Mouse (Mus musculus) c-Kit-positive CD71-negative TER-119-negative erythroid progenitor cells, embryonic 14.5 days (primary cell): Measurements from ENCODE around the gene Kbtbd6.
"Not testable (repeated sequence)": the region's sequence is repeated elsewhere in the genome, so short reads cannot be mapped to it uniquely, and the experiment has no call there.

Experiments
- DNase-seq: peaks from one replicate; pipeline ENCODE4 v3.0.0-alpha.2; 2013; ENCODE audit warnings: low read depth

The Kbtbd6 gene

GRCm38 (mm10) chr14:79451681-79452590 lies at the start of gene Kbtbd6:
Gene Kbtbd6, plus strand, starts transcription at chr14:79451835.
- DNase-seq: peak; percentile 89

GRCm38 (mm10) chr14:79407641-79408040 lies 44.0 kb upstream of the Kbtbd6 start:
- no peak for DNase-seq

DNA sequence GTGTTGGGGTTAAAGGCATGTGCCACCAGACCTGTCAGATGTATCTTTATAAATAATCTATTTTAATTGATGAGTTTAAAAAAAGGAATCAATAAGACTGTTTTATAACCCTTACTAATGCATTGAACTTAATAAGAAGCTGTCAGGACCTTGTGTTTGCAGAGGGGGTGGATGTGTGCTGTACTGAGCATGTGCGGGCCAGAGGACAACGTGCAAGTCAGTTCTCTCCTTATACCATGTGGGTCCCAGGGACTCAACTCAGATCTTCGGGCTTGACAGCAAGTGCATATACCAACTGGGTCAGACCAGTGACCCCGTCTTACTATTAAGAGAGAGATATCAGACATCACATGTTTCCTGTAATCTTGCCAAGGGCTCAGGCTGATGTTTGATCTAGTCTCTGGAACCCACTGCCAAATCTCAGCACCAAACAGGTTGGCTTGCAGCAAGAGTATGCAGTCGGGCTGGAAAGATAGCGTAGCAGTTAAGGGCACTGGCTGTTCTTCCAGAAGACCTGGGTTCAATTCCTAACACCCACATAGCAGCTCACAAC lies 42.3 kb upstream of the Kbtbd6 start:
- DNase-seq: no peak

- DNase-seq: no peak
Measured at GRCm38 (mm10) chr14:79410662-79411061, 41.0 kb upstream of the Kbtbd6 start.

- no peak for DNase-seq
Measured at GRCm38 (mm10) chr14:79413121-79413520, 38.5 kb upstream of the Kbtbd6 start.

DNA sequence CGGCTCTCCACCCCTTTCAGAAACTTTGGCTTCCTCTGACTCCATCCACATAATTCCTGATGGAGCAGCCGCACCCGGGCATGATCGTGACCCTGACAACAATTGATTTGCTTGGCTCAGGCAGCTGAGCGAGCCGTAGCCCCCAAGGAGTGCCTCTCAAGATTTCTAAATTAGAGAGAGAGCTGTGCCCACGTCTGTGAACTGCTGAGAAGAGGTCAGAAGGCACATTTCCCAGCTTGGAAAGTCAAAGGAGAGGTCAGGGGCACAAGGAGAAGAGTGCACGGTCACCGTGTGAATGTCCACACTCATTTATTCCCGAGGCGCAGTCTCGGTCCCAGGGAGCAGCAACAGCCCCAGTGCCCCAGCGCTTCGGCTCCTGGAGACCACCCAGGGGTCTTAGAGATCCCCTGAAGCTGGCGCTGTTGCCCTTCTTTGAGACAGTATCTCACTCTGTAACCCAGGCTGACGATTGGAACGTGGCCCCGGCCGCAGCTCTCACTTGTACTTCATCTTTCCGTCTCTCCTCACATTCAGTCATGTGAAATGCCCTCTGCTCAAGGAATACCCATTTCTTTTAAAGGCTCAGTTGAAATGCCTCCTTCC lies 31.5 kb upstream of the Kbtbd6 start:
- DNase-seq: no peak

GRCm38 (mm10) chr14:79425979-79426729 lies 25.5 kb upstream of the Kbtbd6 start, which contains the start of gene Kbtbd7:
Gene Kbtbd7, plus strand, starts transcription at chr14:79426511.
- peak; percentile 94 for DNase-seq

- not testable (repeated sequence) for DNase-seq
Measured at GRCm38 (mm10) chr14:79426730-79427365, 24.8 kb upstream of the Kbtbd6 start.

DNA sequence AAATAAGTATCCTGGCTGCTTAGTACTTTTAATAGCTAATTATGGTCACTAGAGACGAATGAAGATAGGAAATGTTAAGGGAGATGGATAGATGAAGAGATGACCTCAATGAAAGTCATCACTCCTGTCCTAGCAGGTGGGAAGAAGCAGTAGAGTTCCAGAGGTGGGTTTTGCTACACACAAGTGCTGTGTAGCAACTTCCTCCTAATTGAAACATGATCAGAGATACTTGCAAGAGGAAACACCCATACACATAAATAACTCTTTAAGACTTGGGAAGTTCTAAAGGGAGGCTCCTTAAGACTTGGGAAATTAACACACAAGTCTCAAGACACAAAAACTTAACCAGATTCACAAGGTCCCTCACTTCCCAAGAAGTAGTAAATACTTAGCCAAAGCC lies 17.6 kb upstream of the Kbtbd6 start:
- DNase-seq: no peak

GRCm38 (mm10) chr14:79440655-79441054 lies 11.0 kb upstream of the Kbtbd6 start:
- DNase-seq: no peak

GRCm38 (mm10) chr14:79441441-79441840 lies 10.2 kb upstream of the Kbtbd6 start:
- DNase-seq: no peak

DNA sequence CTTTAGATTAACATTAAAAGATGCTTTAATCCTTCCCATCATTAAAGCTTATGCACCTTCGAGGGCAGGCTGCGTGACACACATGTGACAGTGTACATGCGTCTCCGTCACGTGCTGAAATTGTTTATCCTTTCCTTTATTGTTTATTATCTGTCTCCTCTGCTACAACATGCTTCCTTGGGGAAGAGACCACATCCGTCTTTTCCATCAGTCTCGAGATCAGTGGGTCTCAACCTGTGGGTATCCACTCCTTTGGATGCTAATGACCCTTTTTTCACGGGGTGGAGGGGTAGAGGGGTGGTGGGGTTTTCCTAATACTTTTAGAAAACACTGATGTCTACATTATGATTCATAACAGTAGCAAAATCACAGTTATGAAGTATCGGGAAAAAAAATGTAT lies 7.0 kb upstream of the Kbtbd6 start:
- no peak for DNase-seq

- DNase-seq: no peak
Measured at GRCm38 (mm10) chr14:79445055-79445620, 6.5 kb upstream of the Kbtbd6 start.

- DNase-seq: not testable (repeated sequence)
Measured at GRCm38 (mm10) chr14:79452591-79452934, 928 bp downstream of the Kbtbd6 start.

GRCm38 (mm10) chr14:79460401-79460800 lies 8.8 kb downstream of the Kbtbd6 start:
- no peak for DNase-seq

GRCm38 (mm10) chr14:79460988-79461387 lies 9.4 kb downstream of the Kbtbd6 start:
- no peak for DNase-seq

DNA sequence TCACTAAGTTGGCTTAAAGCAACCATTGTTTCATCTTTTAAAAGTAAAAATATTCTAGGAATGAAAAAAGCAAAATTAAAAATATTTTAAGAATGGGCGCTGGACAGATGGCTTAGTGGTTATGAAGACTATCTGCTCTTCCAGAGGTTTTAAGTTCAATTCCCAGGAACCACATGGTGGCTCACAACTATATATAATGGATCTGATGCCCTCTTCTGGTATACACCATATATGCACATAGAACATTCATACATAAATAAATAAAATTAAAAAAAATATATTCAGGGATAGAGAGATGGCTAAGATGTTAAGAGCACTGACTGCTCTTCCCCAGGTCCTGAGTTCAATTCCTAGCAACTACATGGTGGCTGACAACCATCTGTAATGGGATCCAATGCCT lies 14.0 kb downstream of the Kbtbd6 start:
- no peak for DNase-seq

GRCm38 (mm10) chr14:79467621-79468020 lies 16.0 kb downstream of the Kbtbd6 start:
- DNase-seq: no peak

GRCm38 (mm10) chr14:79473384-79473783 lies 21.7 kb downstream of the Kbtbd6 start:
- DNase-seq: no peak

DNA sequence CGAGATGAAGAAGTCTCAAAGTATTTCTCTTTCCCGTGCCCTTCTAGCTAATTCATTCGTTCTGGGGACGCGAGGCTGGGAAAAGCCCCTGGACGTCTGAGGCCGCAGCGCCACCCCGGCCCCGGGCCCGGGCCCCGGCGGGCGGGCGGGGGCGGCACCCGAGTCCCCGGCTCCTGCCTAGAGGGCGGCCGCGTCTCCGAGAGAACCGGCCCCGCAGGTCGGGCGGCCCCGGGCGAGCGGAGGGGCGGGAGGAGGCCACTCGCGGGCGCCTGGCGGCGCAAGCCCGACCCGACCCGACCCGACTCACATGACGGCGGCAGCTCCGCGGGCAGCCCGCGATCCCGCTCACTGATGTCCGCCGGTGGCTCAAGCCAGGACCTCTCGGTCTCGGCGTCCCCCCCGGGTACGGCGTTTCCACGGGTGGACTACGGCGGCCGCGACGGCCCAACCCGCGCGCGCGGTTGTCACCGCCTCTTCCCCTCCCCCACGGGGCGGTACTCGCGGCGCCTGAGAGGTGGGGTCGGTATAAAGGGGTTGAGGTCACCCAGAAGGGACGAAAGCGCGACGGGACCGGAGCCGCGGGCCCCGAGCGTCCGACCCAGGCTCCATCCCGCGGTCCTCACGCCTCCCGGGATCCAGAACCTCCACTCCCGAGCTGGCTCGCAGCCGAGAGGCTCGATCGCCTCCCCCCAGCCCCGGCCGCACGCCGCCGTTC lies 29.1 kb downstream of the Kbtbd6 start, which contains the start of gene Elf1:
Elf1 (plus strand) TSS at position 571 of the 715 bp plus-strand sequence.
- DNase-seq: peak; percentile 73
